Mouse (Mus musculus) urinary bladder, postnatal 4 days (tissue): Measurements from ENCODE around the gene Tbx10.
A peak's percentile ranks its signal among the peaks of the same experiment; 100 is the strongest.

Experiments used
- DNase-seq, 2 experiments: peaks; one replicate each; pipeline ENCODE4 v3.0.0; 2021 to 2022; ENCODE audit warnings: low spot score in 2 of 2

The Tbx10 gene

DNA sequence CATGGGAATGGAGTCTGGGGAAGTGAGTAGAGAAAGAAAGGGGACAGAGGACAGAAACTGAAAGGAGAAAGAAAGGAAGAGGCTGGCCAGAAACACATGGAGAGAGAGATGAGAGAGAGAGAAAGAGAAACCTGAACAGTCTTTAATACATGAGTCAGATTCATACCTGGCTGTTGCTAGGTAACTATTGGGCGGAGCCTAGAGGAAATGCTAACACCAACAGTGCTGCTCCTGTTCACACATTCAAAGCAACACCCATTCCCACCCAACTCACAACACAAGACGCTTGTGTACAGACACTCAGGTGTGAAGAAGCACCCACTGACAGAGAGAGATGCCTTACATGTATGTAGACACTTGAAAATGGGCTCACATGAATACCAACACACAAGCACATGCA lies 16.7 kb upstream of the Tbx10 start:
- DNase-seq = no peak

- peak; percentile 55 to 78 for DNase-seq
Measured at GRCm38 (mm10) chr19:3980309-3980708, 12.2 kb upstream of the Tbx10 start.

- no peak for DNase-seq
Measured at GRCm38 (mm10) chr19:3980917-3981316, 11.6 kb upstream of the Tbx10 start.

DNA sequence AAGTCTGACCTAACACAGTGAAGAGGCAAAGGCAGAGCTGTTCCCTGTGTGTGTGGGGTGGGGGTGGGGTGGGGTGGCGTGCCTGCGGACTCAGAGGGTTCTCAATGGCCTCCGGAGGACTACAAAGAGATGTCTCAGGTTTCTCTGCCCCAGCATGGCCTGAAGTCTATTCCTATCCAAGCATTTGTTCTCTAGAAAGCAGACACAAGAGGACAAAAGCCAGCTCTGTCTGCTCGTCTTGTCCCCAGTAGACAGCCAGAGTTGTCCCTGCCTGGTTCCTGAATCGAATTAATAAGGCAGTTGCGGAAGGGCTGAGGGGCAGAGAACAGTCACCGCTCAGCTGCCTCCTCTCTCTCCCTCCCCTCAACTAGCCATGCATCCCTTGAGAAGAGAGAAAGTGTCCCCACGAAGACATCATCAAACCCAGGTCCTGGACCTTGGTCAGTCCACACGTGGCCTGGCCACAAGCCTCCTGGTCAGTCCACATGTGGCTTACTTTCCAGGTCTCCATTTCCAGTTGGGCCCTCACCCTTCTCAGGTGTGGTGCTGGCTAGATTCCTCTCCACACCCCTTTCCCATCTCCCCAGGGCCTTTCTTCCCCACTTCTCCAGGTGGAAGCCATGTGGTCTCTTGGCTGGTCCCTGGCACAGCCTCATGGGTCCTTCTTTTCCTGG lies 8.9 kb upstream of the Tbx10 start:
- DNase-seq = no peak

DNA sequence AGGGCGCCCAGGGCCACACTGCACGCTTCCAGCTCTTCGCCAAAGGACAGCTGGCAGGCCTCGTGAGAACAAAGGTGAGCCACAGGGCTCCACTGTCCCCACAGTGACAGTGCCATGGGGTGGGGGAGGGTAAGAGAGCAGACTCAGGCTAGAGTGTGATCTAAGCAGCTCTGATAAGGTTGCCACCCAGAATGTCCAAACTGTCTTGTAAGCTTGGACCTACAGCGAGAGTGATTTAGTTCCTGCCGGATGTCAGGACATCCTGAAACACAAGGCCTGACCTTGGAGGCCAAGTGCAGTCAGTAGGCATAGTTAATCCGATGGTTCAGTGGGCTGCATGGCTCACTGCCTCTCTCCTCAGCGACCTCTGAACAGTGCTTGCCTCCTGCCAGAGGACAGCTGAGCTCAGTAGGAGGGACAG lies 7.3 kb upstream of the Tbx10 start:
- DNase-seq = no peak

- DNase-seq = peak; percentile 80 to 84
Measured at GRCm38 (mm10) chr19:3986334-3986733, 6.2 kb upstream of the Tbx10 start, which contains the start of gene Acy3. Acy3 (plus strand) TSS chr19:3986570.

GRCm38 (mm10) chr19:3988066-3988465 lies 4.5 kb upstream of the Tbx10 start:
- DNase-seq = no peak

- DNase-seq = no peak
Measured at GRCm38 (mm10) chr19:3988750-3989149, 3.8 kb upstream of the Tbx10 start.

- DNase-seq = no peak
Measured at GRCm38 (mm10) chr19:3990804-3991203, 1.7 kb upstream of the Tbx10 start.

DNA sequence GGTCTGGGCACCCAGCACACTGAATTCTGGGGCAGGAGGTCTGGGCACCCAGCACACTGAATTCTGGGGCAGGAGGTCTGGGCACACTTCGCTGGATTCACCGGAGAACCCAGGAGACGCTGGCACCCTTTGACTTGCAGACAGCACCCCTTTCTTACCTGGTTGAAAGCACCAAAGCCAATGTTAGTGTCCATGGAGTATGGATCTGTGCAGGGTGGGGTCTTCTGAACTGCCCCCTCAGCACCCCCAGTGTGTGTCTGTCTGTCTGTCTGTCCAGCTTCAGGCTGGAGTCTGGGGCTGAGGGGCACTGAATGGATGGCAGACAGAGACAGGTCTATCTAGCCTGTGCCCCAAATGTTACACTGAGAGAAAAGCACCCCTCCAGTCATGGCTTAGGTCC lies 990 bp upstream of the Tbx10 start:
- DNase-seq = no peak

GRCm38 (mm10) chr19:3991966-3992365 lies 586 bp upstream of the Tbx10 start:
- DNase-seq = no peak

GRCm38 (mm10) chr19:3994932-3995331 lies 2.4 kb downstream of the Tbx10 start:
- DNase-seq = no peak

DNA sequence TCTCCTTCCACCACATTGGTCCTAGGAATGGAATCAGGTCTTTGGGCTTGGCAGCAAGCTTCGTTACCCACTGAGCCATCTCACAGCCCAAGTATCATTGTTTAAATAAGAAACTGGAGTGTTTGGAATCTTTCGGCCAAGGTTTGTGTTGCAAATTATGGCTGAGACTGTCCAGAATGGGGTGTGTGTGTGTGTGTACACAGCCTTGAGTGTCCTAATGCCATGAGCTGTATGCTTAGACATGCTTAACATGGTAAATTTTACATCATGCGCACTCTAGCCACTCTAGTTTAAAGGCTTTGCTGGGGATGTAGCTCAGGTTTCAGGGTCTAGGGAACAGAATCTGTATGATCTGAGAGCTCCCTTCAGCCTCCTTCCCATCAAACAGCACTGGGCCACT lies 3.0 kb downstream of the Tbx10 start:
- DNase-seq = no peak

- no peak for DNase-seq
Measured at GRCm38 (mm10) chr19:3996106-3996505, 3.6 kb downstream of the Tbx10 start.

GRCm38 (mm10) chr19:3996747-3997146 lies 4.2 kb downstream of the Tbx10 start:
- DNase-seq = no peak

DNA sequence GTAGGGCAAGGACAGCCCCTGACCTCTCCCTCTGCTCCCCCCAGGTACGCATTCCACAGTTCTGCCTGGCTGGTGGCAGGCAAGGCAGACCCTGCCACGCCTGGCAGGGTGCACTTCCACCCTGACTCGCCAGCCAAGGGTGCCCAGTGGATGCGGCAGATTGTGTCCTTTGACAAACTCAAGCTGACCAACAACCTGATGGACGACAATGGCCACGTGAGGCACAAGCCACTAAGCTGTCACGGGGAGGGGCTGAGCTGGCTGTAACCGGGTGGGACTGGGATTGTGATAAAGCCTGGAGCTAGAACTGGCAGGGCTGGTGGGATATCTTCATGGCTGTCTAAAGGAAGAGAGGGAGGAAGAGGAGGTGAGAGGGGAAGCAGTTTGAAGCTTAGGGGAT lies 4.7 kb downstream of the Tbx10 start:
- no peak for DNase-seq

- no peak for DNase-seq
Measured at GRCm38 (mm10) chr19:3998335-3998734, 5.8 kb downstream of the Tbx10 start.

- no peak for DNase-seq
Measured at GRCm38 (mm10) chr19:3999121-3999730, 6.7 kb downstream of the Tbx10 start.

- DNase-seq = peak; percentile 92 to 96
Measured at GRCm38 (mm10) chr19:4000119-4000900, 7.8 kb downstream of the Tbx10 start, which contains the start of the genes Nudt8 and Gm49405. Nudt8 (plus strand) TSS chr19:4000580. Gm49405 (plus strand) TSS chr19:4000626.

DNA sequence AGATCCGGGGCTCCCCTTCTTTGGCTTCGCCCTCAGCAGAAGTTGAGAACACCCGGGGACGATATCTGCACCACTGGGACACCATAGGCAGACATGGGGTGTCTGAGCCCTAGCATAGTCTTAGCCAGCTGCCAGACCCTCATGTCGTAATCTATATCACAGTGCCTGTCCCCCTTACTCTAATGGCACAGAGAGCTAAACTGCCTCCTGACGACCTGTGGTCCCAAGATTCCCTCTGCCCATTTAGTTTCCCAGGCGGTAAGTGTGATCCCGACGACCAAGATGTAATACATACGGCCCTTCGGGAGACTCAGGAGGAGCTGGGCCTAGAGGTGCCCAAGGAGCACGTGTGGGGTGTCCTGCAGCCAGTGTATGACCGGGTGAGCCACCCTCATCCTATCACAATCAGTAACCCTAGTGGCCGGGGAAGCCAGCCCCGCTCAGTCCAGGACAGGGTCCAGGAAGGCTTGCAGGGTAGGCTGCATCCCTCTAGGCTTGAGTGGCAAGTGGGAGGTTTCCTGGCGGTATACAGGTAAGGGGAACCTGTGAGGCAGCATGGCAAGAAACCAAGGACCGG lies 8.5 kb downstream of the Tbx10 start:
- DNase-seq = no peak

DNA sequence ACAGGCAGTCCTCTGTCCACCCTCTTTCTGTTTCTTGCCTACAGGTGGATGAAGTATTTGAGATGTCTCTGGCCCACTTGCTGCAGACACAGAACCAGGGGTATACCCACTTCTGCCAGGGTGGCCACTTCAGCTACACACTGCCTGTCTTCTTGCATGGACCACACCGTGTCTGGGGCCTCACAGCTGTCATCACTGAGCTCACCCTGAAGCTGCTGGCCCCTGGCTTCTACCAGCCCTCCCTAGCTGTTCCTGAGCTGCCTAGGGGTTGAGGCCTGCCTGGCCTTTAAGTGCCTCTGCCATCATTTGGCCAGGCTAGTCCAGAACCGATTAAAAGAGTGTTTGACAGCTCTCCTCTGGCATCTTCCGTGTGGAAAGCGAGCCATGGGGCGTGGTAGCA lies 9.2 kb downstream of the Tbx10 start:
- no peak for DNase-seq

DNA sequence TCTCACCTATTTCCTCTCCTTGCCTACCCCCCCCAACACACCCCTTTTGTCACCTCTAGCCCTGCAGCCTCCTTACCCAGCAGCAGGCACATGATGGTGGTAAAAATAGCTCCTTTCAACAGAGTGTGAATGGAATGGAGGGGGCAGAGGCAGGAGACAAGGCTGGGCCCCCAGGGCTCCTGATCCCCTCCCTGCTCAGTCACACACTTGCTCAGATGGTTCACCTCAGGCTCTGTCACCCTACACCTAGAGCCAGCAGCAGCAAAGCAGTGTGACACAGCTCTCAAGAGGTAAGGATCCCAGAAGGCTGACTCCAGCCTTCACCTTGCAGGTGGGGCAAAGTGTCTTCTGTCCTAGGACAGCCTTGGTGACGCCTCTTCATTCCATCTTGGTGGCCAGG lies 10.6 kb downstream of the Tbx10 start, which contains the start of gene Doc2g:
TSS of gene Doc2g (plus strand) at position 202 of the 400 bp plus-strand sequence.
- DNase-seq = no peak
